Mouse (Mus musculus) Muller cell, postnatal 12 days (primary cell): ENCODE data around the gene Coa6.
A peak's percentile ranks its signal among the peaks of the same experiment; 100 is the strongest.
"Not testable (repeated sequence)": the region's sequence is repeated elsewhere in the genome, so short reads cannot be mapped to it uniquely, and the experiment has no call there.

Experiments
- DNase-seq: peaks from one replicate; pipeline ENCODE4 v3.0.0-alpha.2; 2015; ENCODE audit errors: inconsistent ontology term

Coa6 gene

DNA sequence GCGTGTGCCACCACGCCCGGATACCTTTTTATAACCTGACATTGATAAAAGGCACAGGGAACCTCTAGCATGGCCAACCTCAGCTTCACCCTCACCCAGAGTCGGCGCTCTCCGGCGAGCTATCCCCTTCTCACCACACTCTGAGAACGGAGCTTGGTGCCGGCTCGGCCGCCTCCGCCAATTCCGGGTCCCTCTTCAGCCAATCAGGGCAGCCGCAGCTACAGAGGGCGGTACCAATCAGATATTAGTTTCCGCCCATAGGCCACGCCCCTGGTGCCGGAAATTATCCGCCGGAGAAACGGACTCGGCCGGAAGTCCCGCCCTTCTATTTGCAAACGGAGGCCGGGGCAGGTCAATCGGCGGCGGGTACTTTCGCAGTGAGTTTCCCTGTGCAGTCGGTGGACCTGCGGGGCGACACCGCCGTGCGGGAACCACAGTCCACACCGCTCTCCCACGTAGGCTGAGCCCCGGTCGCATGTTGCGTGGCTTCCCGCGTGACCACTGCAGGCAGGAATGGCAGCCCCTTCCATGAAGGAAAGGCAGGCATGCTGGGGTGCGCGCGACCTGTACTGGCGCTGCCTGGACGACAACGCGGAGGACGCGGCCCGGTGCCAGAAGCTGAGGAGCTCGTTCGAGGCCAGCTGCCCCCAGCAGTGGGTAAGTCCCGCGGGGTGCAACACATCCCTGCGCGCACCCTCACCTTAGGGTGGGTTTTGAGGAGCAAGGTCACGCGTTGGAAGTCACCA, at the start of gene Coa6:
TSS of gene Coa6 (plus strand) at position 342 of the 746 bp plus-strand sequence.
- peak; percentile 96 for DNase-seq

DNA sequence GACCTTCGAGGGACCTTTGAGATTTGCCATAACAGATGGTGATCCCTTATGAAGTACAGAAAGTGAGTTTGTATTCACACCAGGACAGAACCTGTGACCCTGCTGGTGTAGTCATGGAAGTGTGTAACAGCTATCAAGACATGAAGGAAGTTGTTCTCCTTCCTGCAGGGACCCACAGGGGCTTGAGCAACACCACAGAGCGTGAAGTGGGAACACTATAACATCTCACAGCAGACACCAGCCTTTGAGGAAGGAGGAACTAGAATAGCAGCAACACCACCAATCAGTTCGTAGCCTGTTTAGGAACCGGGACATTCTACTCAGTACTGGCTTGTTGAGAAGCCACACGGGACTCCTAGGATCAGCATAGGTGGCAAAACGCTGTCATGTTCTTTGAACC, 42.7 kb upstream of the Coa6 start:
- no peak for DNase-seq

DNA sequence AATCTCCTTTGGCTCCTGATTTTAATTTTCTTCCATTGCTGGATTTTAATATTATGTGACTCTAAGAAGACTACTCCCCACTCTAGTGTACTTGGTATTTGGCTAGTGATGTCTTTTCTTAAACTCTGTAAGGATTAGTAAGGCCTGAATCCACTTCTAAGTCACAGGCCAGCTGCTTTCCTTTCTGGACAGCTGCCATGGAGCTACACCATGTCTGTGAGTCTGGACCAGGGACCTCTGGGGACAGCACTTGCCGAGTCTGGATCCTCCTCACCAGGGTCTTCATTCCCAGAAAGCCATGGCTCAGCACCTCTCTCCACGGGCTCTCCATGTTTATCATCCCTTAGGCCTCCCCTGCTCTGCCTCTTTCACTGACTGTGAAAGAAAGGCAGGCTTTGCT, 42.2 kb upstream of the Coa6 start:
- DNase-seq, result no peak

DNA sequence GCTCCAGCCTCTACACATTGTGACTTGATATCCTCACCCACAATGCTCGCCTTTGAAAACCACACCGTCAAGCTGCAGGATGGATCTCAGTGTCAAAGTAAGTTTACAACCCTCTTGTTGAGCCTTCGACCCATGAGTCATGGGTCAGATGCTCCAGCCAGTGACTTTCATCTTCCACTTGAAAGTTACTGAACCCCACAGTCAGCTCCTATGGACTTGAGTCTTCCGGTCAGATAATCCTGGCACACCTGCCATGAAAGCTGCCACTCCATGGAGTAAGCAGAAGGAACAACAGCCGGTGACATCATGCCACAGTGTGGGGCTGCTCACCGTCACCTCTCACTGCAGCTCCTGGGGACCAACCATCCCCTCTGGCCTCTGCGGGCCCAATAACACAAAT, 41.0 kb upstream of the Coa6 start:
- DNase-seq, result no peak

DNA sequence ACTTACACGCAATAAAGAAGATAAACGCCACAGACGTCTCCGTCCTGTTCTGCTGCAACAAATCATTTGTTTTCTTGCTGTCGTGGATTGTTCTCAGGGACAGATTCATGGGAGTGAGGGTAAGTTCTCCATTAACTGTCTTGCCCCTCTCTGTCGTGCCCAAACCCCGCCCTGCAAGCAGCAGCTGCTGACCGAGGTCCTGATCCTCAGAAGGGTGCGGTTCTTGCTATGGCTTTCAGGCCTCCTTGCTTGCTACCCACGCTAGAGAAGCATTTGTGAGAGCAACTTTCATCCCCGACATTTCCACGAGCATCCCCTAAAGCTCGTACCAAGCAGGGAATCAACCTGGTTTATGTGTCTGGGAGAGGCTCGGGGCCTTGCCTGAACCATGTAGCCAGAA, 40.1 kb upstream of the Coa6 start:
- peak; percentile 9 for DNase-seq

DNA sequence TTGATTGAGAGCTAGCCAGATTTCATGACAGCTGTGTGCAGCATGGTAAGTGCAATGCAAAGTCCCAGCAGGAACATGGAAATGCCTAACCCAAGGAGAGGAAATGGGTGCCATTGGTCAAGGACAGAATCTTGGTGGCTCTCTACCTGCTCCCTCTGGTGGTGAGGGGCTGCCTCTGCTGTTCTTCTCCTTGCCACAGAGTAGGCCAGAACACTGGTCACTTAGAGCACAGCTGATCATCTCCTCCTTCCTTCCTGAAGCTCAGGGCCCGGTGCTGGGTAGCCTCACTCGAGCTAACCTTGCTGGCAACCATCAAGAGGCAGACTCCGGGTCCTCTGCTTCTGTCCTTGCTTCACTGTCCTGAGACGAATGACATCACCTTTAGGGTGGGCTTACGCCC, 39.6 kb upstream of the Coa6 start:
- DNase-seq, result peak; percentile 23

DNA sequence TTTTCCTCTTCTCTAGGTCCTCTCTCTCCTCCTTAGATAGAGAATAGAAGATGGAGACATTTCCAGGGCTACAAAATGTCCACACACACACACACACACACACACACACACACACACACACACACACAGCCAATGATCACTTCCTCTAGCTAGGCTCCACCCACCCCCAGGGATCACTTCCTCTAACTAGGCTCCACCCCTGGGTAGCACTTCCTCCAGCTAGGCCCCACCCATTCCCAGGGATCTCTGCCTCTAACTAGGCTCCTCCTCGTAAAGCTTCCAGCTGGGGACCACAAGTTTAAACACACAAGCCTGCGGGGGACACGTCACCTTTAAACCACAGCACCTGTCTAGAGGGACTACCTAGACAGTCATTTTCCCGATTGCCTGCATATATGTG, 34.7 kb upstream of the Coa6 start:
- DNase-seq, result no peak

DNA sequence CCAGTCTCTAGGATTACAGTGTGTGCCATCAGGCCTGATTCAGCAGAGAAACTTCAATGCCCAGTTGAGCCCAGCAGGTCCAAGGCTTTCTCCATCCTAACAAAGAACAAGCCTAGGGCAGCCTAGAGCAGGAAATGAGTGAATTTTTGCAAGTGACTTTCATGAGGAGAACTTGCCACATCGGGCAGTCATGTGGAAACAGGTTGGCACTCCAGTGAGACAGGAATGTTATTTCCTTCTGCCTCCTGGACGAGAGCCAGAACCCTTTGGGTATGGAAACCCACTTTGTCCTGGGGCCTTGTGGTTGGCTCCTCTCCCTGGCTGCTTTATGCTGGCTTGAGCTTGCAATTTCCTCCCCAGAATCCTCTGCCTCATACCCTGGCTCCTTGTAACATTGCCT, 30.8 kb upstream of the Coa6 start:
- DNase-seq, result peak; percentile 93

DNA sequence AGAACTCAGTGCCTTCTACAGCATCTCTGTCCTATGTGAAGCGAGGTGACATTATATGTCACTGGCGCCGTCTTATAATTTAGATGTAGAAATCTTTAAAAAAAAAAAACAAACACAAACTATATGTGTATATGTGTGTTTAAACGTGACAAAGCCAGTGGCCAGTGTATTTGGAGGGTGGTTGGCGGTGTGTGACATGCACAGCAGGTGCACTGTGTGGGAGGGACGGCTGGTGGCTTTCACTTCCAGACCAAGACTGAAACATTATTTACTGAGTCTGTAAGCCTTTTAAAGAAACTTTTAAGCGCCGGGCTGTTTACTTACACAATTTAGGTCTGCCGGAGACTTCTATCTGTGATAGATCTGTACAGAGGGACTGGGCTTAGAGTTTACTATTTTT, 26.9 kb upstream of the Coa6 start:
- no peak for DNase-seq

DNA sequence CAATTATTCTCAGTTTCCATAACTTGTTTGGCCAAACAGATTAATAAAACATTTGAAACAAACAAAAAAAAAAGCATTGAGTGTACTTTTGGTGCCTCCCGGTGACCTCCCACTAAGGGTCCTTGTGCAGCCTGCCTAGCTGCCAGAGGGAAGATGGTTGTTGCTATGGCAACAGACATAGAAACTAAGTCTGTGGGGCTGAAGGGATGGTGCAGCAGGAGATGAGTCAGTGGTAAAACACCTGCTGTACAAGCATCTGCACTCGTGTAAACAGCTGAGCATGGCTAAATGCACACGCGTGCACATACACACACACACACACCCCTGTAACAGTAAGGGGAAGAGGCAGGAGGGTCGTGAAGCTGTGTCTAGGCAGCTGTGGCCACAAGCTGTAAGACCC, 26.4 kb upstream of the Coa6 start:
- DNase-seq, result no peak

DNA sequence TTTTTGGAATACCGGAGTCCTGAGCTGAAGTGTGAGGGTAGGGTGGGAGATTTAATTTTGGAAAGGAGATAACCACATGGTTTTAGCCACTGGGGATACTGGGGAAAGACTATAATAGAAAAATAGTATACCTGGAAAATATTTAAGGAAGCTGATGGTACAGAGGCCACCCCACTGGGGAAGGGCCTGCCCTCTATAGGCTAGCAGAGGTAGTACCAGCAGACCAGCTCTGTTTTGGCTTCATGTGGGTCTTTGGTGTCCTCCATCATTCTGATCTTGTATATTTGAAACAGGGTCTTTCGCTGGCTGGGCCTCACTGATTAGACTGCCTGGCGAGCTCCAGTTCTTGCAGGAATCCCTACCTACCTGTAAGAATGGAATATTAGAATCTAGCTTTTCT, 24.0 kb upstream of the Coa6 start:
- DNase-seq, result no peak

DNA sequence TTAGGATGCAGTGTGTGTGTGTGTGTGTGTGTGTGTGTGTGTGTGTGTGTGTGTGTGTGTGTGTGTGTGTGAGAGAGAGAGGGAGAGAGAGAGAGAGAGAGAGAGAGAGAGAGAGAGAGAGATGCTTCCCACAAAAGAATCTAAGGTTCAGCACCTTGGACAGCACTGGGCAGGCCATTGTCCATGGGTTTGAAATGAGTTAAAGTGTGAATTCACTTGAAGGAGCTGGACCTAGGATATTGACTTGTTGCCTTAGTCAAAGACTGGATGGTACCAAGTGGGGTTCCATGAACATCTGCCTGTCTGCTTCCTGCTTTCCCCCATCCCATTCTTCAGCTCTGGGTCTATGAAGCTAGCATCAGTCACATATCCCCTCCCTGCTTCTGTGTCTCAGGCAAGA, 17.8 kb upstream of the Coa6 start:
- DNase-seq, result not testable (repeated sequence)

DNA sequence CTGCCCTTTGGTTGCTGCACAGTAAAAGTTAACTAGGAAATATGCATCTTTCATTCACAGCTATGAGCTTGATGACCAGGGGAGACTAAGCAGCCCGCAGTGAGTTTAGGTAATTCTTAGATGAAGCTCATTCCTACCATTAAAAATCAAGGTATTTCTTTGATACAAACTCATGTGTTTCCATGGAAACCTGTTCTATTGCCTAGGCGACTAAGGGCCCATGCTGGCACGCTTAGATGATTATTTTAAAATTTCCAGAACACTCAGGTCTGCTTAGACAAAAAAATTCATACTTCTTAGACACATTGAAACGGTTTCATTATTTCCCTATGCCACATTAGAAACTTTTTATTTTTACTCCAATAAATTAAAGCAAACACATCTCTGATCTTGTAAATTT, 17.3 kb upstream of the Coa6 start:
- no peak for DNase-seq

DNA sequence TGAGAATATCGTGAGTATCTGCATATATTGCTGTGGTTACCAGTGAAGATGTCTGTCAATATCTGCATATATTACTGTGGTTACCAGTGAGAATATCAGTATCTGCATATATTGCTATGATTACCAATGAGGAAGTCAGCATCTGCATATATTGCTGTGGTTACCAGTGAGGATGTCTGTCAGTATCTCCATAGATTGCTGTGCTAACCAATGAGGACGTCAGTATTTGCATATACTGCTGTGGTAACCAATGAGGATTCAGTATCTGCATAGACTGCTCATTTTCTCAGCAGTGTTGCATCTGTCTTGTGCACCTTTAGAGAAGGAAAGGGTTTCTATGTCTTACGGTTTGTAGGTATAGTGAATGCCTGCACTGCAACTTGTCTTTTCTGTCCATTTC, 1.5 kb upstream of the Coa6 start:
- no peak for DNase-seq

DNA sequence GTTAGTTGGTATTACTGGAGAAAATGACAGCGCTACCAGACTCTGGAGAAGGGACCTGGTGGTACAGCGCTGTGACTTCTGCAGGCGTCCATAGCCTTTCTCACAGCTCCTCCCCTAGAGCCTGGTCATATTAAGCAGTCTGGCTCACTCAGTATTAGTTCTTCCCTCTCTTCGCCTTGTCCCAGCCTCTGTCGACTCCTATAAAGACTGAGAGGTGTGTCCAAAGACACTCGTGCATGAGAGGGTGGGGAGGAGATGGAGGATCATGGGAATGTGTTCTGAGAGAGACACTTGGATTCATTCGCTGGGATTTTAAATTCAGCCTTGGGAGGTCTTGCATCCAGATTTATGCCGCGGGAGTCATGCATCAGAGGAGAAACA, 595 bp downstream of the Coa6 start:
- peak; percentile 51 for DNase-seq

DNA sequence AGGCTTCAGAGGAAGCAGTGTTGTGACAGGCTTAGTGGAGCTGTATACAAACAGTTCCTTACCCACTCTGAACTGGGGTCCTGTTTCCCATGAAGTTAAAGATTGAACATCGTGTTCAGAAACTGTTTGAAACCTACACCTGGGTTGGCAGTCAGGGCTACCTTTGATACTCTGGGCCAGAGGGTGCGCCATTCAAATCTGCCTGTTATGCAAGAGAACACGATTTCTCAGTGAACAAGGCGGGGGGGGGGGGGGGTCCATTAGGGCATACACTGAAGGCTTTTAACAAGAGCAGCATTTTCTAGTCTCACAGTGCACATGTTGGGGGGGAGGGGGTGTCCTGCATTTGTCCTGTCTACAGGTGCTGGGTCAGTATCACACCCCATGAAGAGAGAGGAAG, 1.8 kb downstream of the Coa6 start:
- no peak for DNase-seq

DNA sequence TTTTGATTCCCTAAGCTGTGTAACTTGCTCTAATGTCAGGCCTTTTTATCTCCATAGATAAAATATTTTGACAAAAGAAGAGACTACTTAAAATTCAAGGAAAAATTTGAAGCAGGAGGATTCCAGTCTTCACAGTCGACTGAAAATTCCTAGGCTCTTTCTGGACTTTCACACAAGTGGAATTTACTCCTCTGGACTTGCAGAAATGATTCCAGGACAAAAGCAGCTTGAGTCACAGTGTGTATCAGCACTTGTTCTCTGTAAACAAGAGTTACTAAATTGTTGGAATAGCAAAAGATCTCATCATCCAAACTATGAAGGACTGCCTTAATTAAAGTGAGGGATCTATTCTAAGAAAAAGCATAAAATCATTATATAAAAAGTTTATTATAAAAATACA, 2.6 kb downstream of the Coa6 start:
- peak; percentile 70 for DNase-seq

DNA sequence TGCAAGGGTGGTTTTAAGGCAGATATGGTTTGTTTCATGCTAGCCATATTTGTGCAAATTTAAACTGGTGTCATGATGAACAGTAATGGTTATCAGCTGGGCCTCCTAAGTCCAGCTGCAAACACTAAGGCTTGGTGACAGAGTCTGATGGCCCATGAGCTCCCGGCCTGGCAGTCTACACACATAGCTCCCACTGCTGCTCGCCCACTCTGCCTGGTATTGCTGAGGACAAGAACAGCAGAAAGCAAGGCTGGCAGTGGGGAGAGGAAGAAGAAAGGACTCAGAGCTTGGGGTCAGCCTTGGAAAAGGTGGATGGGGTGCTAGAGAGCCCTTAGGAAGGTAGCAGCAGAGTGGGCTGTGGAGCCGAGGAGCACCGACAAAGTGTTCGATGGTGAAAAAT, 7.3 kb downstream of the Coa6 start:
- DNase-seq, result no peak

DNA sequence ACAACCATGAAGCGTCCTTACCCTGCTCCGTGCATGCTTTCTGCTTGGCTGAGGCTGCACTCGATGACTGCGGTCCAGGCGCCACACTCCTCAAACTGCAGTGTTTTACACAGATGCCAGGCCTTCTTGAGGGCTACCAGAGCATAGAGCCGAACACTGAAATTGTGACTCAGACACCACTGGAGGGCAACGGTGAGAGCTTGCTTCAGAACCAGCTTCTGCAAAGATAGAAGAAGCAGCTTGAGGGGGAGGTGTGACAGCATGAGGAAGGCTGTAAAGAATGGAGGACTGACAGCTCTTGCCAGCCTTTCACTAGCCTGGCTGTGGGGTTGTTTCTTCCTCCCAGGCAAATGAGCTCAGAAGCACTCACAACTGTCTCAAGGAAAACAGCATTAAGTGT, 11.5 kb downstream of the Coa6 start:
- DNase-seq, result peak; percentile 29

DNA sequence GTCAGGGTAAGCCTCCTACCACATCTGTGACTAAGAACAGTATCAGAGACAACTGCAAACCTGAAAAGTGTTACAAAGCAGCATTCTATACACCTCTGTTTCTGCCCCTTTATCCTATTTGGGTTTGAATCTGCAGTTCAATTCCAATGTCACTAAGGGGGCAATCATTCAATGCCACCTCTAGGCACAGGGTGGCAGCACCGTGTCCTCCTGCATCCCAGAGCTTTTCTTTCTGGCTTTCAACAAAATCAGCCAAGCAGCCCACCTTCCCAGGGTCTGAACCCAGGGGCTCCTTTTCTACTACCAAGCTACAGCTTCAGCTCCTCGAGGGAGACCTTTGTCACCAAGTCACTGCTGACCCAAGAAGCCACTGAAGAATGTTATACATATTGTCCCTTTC, 16.6 kb downstream of the Coa6 start:
- DNase-seq, result no peak

DNA sequence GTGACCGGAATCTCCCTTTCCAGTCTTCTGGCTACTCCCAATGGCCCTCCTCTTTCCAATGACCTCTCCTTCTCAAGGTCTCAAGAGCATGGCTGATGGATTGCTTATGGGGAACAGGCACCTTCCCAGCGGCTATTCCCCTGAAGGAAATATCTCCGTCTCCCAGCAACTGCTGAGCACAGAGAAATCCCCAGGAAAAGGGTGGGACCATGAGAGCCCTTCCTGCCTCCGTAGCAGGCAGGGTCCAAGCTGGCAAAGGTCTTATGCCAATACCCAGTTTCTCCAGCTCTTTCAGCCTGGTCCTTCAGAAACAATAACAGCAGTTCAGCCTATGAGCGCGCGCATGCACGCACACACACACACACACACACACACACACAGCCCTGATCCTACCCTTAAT, 28.8 kb downstream of the Coa6 start:
- DNase-seq, result no peak

DNA sequence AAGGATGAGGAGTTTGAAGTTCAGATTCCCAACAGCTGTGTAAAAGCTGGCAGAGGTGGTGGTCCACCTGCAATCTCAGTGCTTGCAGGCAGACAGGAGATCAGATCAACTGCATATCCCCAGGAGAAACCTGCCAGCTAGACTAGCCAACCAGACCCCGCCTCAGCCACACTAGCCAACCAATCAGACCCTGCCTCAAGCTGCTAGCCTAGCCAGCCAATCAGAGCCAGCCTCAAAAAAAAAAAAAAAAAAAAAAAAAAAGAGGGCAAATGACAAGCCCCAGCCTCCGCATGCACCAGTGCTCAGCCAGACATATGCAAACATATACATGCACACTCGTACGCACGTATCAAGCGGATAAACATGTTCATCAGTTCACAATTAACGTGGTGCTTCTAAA, 33.1 kb downstream of the Coa6 start:
- DNase-seq, result no peak

DNA sequence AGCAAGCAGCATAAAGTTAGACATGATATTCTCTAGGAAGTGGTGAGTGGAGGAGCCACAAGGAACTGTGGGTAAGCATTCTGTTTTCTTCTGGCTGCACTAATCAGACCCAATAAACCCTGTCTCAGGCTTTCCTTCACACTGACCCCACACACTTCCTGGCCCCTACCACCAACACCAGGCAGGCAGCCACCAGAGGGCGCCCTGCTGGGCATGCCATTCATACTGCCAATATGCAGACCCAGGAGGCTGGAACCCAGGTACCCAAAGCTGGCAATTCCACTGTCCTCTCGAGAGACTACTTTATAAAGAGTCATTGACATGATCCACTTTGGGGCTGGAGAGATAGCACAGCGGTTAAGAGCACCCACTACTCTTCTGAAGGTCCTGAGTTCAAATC, 38.0 kb downstream of the Coa6 start:
- DNase-seq, result no peak

DNA sequence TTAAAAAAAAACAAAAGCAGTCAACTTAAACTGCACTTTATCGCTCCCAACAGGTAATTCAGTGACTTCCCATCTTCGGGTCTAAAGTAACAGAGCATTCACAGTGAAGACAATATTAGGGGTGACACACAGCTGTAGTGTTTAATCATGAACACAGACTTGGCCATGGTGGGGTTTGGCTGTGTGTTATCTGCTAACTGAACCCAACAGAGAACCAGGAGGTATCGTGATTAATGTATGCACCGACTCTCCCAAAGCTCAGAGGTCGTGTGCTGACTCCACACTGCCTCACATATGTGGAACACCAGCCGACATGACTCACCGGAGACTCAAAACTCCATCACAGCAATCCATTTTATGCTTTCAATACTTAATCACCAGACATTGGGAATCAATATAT, 39.4 kb downstream of the Coa6 start:
- no peak for DNase-seq
